Mouse (Mus musculus): ENCODE data around the gene Dnm3.

Gene Dnm3

GRCm38 (mm10) chr1:162477246-162478209 is at the start of gene Dnm3:
Gene Dnm3, minus strand, starts transcription at chr1:162478034.
- peak; percentile 9 to 56 for DNase-seq (ENCODE audit: low spot score in 2 of 2)

- no peak for DNase-seq (ENCODE audit: low spot score in 2 of 2)
These were observed 37.3 kb upstream of the Dnm3 start for GRCm38 (mm10) chr1:162515116-162515515.

- no peak for DNase-seq (ENCODE audit: low spot score in 2 of 2)
These were observed 32.2 kb upstream of the Dnm3 start for GRCm38 (mm10) chr1:162510013-162510356.

- no peak for DNase-seq (ENCODE audit: low spot score in 2 of 2)
These were observed 31.6 kb upstream of the Dnm3 start for GRCm38 (mm10) chr1:162509329-162510012.

GRCm38 (mm10) chr1:162508211-162509005 is 30.6 kb upstream of the Dnm3 start:
- no peak for DNase-seq (ENCODE audit: low spot score in 2 of 2)

- no peak for DNase-seq (ENCODE audit: low spot score in 2 of 2)
These were observed 28.7 kb upstream of the Dnm3 start for GRCm38 (mm10) chr1:162506516-162506915.

- DNase-seq (ENCODE audit: low spot score in 2 of 2) = no peak
These were observed 27.8 kb upstream of the Dnm3 start for GRCm38 (mm10) chr1:162505649-162506048.

- no peak for DNase-seq (ENCODE audit: low spot score in 2 of 2)
These were observed 1.2 kb downstream of the Dnm3 start for GRCm38 (mm10) chr1:162476531-162477080.

GRCm38 (mm10) chr1:162472949-162473348 is 4.9 kb downstream of the Dnm3 start:
- DNase-seq (ENCODE audit: low spot score in 2 of 2) = no peak

GRCm38 (mm10) chr1:162471089-162471488 is 6.7 kb downstream of the Dnm3 start:
- no peak for DNase-seq (ENCODE audit: low spot score in 2 of 2)

GRCm38 (mm10) chr1:162469752-162470280 is 8.0 kb downstream of the Dnm3 start:
- no peak for DNase-seq (ENCODE audit: low spot score in 2 of 2)

GRCm38 (mm10) chr1:162463676-162464075 is 14.2 kb downstream of the Dnm3 start:
- no peak for DNase-seq (ENCODE audit: low spot score in 2 of 2)

GRCm38 (mm10) chr1:162458711-162459110 is 19.1 kb downstream of the Dnm3 start:
- DNase-seq (ENCODE audit: low spot score in 2 of 2) = no peak

- no peak for DNase-seq (ENCODE audit: low spot score in 2 of 2)
These were observed 21.0 kb downstream of the Dnm3 start for GRCm38 (mm10) chr1:162456861-162457260.

GRCm38 (mm10) chr1:162456406-162456805 is 21.4 kb downstream of the Dnm3 start:
- no peak for DNase-seq (ENCODE audit: low spot score in 2 of 2)

- no peak for DNase-seq (ENCODE audit: low spot score in 2 of 2)
These were observed 24.3 kb downstream of the Dnm3 start for GRCm38 (mm10) chr1:162453578-162453977.

- no peak for DNase-seq (ENCODE audit: low spot score in 2 of 2)
These were observed 24.8 kb downstream of the Dnm3 start for GRCm38 (mm10) chr1:162453030-162453429.

GRCm38 (mm10) chr1:162449161-162449909 is 28.5 kb downstream of the Dnm3 start:
- no peak for DNase-seq (ENCODE audit: low spot score in 2 of 2)

GRCm38 (mm10) chr1:162444805-162445204 is 33.0 kb downstream of the Dnm3 start:
- DNase-seq (ENCODE audit: low spot score in 2 of 2) = no peak

GRCm38 (mm10) chr1:162439576-162439975 is 38.3 kb downstream of the Dnm3 start:
- DNase-seq (ENCODE audit: low spot score in 2 of 2) = no peak

GRCm38 (mm10) chr1:162436672-162437071 is 41.2 kb downstream of the Dnm3 start:
- DNase-seq (ENCODE audit: low spot score in 2 of 2) = no peak

Data from spleen, postnatal 10 days (tissue).